In the genomic region with DNA sequence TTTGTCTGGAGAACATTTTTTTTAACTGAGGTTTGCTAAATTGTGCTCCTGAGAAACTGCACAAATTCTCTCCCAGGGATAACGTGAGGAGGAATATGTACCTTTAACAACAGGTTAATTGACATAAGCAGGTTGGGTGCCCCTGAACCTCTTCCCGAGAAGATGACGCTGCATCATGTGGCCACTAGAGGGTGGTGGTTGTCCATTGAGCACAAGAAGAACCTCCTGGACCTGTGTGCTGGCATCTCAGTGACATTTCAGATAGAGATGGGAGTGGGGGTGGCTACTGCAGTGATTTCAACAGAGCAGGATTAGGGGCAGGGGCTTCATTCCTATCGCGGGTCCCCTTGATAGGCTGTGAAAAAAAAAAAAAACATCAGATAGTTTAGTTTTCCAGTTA, we compare ENCODE assay signal across 11 mouse cellular contexts. TPM values are rescaled to one million over a fixed set of nuclear protein-coding genes. Genes with fewer than 3 reads are reported as not detected.
A peak's percentile ranks its signal among the peaks of the same experiment; 100 is the strongest.
DNase-seq lines count a peak whose midpoint lies in the region; ATAC-seq and TF ChIP-seq lines count a peak whose summit lies in the region.
"Not testable (repeated sequence)": the region's sequence is repeated elsewhere in the genome, so short reads cannot be mapped to it uniquely, and the experiment has no call there.
"Had no signal": no experiment of that assay in that cellular context is flagged by ENCODE, and none has a peak within 500 bp of the region (broad histone marks: within the 10 kb centered on the region; RNA-seq: fewer than 3 reads in every experiment).

No protein-coding gene starts in this region.

- H3K4me2 ChIP-seq in hindbrain, embryonic 14.5 days (replicated peaks): not testable (repeated sequence)

- not testable (repeated sequence) for H3K9me3 ChIP-seq in ES-E14 (ENCODE audit: control insufficient read depth, insufficient read depth, low read depth, low read length); hindbrain, embryonic 14.5 days (ENCODE audit: control insufficient read depth, low read length)

- H3K4me3 ChIP-seq in ES-E14 (ENCODE audit: insufficient read depth in 1 of 2, low read depth in 1 of 2, low read length in 2 of 2, poor library complexity in 1 of 2, severe bottlenecking in 1 of 2); cerebellum, adult 2 months (replicated peaks; ENCODE audit: insufficient read depth, low read depth, low read length); hindbrain, embryonic 14.5 days (replicated peaks; ENCODE audit: low read length): not testable (repeated sequence)

- not testable (repeated sequence) for TF ChIP-seq POLR2A in cerebellum, adult 2 months (IDR thresholded peaks at IDR 0.05; ENCODE audit: borderline replicate concordance, insufficient read depth, low read length)

- H3K36me3 ChIP-seq in ES-E14 (ENCODE audit: control insufficient read depth, insufficient read depth, low read length, poor library complexity, severe bottlenecking); hindbrain, embryonic 14.5 days (replicated peaks; ENCODE audit: control insufficient read depth, insufficient read depth): not testable (repeated sequence)

- not testable (repeated sequence) for H3K9ac ChIP-seq in ES-E14 (ENCODE audit: insufficient read depth, low read depth, low read length, poor library complexity, severe bottlenecking); hindbrain, embryonic 14.5 days

- ATAC-seq in hindbrain, embryonic 14.5 days (ENCODE audit: low FRiP score): not testable (repeated sequence)

- TF ChIP-seq CTCF in cerebellum, adult 2 months (IDR thresholded peaks at IDR 0.05; ENCODE audit: borderline replicate concordance, insufficient read depth, low read depth, low read length): peak; percentile 79

- H3K4me1 ChIP-seq in ES-E14 (ENCODE audit: control insufficient read depth in 2 of 2, insufficient read depth in 2 of 2, low read length in 2 of 2, poor library complexity in 1 of 2); hindbrain, embryonic 14.5 days (replicated peaks; ENCODE audit: control insufficient read depth, insufficient read depth, low read length): not testable (repeated sequence)
- peaks cover 21% of the 10 kb centered on the region for H3K4me1 ChIP-seq in cerebellum, adult 2 months (ENCODE audit: control insufficient read depth, insufficient read depth, low read length)

- WGBS in cerebellum, adult 2 months: 28% methylated on average over 5 of the region's 5 CpGs
- WGBS in hindbrain, embryonic 14.5 days: 30% methylated on average over 5 of the region's 5 CpGs

- peak; percentile 24 for DNase-seq in ES-E14 (ENCODE audit: low read depth, low spot score)
- peak; percentile 79 to 84 for DNase-seq in cerebellum, adult 2 months
- peak; percentile 44 to 62 for DNase-seq in frontal cortex, postnatal 36 days (ENCODE audit: low spot score in 2 of 2)
- peak; percentile 57 for DNase-seq in hindbrain, embryonic 14.5 days (ENCODE audit: low spot score)
- DNase-seq in layer of hippocampus, postnatal 14 days (ENCODE audit: low spot score in 2 of 2): peak; percentile 47 to 63
- DNase-seq in lung, postnatal 10 days: peak; percentile 73
- peak; percentile 68 to 79 for DNase-seq in right cerebral cortex, adult 2 months (ENCODE audit: low spot score in 2 of 2)
- peak; percentile 18 to 60 for DNase-seq in thymus, postnatal 10 days (ENCODE audit: low spot score in 2 of 2)

- H3K27me3 ChIP-seq in cerebellum, adult 2 months (ENCODE audit: control insufficient read depth, insufficient read depth, low read length); hindbrain, embryonic 14.5 days (ENCODE audit: control insufficient read depth, insufficient read depth, low read length): not testable (repeated sequence)

- in situ Hi-C loops in ES-E14 (cut with MboI; ENCODE audit: low sequenced_read_pairs in 2 of 2, unreplicated experiment in 2 of 2): loop anchor here (25.0 kb wide), 1 partner anchor 300 kb away; the partner anchor contains the start of genes Gm6370 (in 2 of the 2) and Gm6408 (in 2 of the 2)

- not testable (repeated sequence) for H3K27ac ChIP-seq in ES-E14 (ENCODE audit: insufficient read depth, low read depth, low read length, poor library complexity, severe bottlenecking); cerebellum, adult 2 months (ENCODE audit: insufficient read depth, low read length); hindbrain, embryonic 14.5 days

TF ChIP-seq in ES-E14, 5 proteins besides CTCF, POLR2A, EP300 and RAD21:
- 0 out of 2 replicates have a peak, but pooled peaks have one; percentile 13 for TF ChIP-seq ZC3H11A (IDR thresholded peaks at IDR 0.05; ENCODE audit: borderline replicate concordance, low read depth, low read length)

RNA-seq across cellular contexts. Expression of gene 1700001J03Rik, which starts 2.3 kb away (rescaled TPM):
- total RNA-seq in ES-E14 (2012; rRNA removed): not detected in 2 replicates
- polyA plus RNA-seq in cerebellum, adult 2 months (2012; rRNA removed): 2.2 and 2.8 TPM in 2 replicates
- 0.68 TPM in 1 of 2 replicates, not detected in the other for polyA plus RNA-seq in hindbrain, embryonic 14.5 days (2014; fragmentation: Nextera tagmentation; extraction: Ambion mirVana)
- total RNA-seq in layer of hippocampus, postnatal 14 days (2021): under 1 TPM; 0.69 to 0.97 TPM
- polyA plus RNA-seq: erythroblast, embryonic 14.5 days; hindbrain, embryonic 15.5 days; stomach, embryonic 16.5 days had no signal

RNA-seq across cellular contexts. Expression of gene Gm6309, which starts 16.9 kb away (rescaled TPM):
- not detected in 2 replicates for total RNA-seq in ES-E14 (2012; rRNA removed)
- not detected in 2 replicates for polyA plus RNA-seq in cerebellum, adult 2 months (2012; rRNA removed)
- not detected in 2 replicates for polyA plus RNA-seq in hindbrain, embryonic 14.5 days (2014; fragmentation: Nextera tagmentation; extraction: Ambion mirVana)
- not detected for total RNA-seq in layer of hippocampus, postnatal 14 days (2021)
- polyA plus RNA-seq: erythroblast, embryonic 14.5 days; hindbrain, embryonic 15.5 days; stomach, embryonic 16.5 days had no signal

RNA-seq across cellular contexts. Expression of gene Gm5565, which starts 27.1 kb away (rescaled TPM):
- not detected in 2 replicates for total RNA-seq in ES-E14 (2012; rRNA removed)
- not detected in 2 replicates for polyA plus RNA-seq in cerebellum, adult 2 months (2012; rRNA removed)
- polyA plus RNA-seq in hindbrain, embryonic 14.5 days (2014; fragmentation: Nextera tagmentation; extraction: Ambion mirVana): not detected in 2 replicates
- not detected for total RNA-seq in layer of hippocampus, postnatal 14 days (2021)
- polyA plus RNA-seq: erythroblast, embryonic 14.5 days; hindbrain, embryonic 15.5 days; stomach, embryonic 16.5 days had no signal

RNA-seq across cellular contexts. Expression of gene Rnf6, which starts 33.9 kb away (rescaled TPM):
- total RNA-seq in ES-E14 (2012; rRNA removed): 18.5 and 25.1 TPM in 2 replicates
- polyA plus RNA-seq in cerebellum, adult 2 months (2012; rRNA removed): 67.0 and 68.4 TPM in 2 replicates
- 22.2 and 22.6 TPM in 2 replicates for polyA plus RNA-seq in hindbrain, embryonic 14.5 days (2014; fragmentation: Nextera tagmentation; extraction: Ambion mirVana)
- 10 to 100 TPM; 52.8 to 52.9 TPM for total RNA-seq in layer of hippocampus, postnatal 14 days (2021)

RNA-seq across cellular contexts. Expression of gene Cdk8, which starts 43.6 kb away (rescaled TPM):
- 61.7 and 63.9 TPM in 2 replicates for total RNA-seq in ES-E14 (2012; rRNA removed)
- 35.3 and 37.5 TPM in 2 replicates for polyA plus RNA-seq in cerebellum, adult 2 months (2012; rRNA removed)
- 25.7 and 31.6 TPM in 2 replicates for polyA plus RNA-seq in hindbrain, embryonic 14.5 days (2014; fragmentation: Nextera tagmentation; extraction: Ambion mirVana)
- 10 to 100 TPM; 42.0 to 47.0 TPM for total RNA-seq in layer of hippocampus, postnatal 14 days (2021)

Comparison
In these comparisons a context has a peak if more than half of its experiments do, and no peak if none do; other contexts are left out.
1. DNase-seq: peak in every context shown above with its lines; median percentile 82 in cerebellum, adult 2 months; 74 in right cerebral cortex, adult 2 months; 73 in lung, postnatal 10 days; 57 in hindbrain, embryonic 14.5 days; 55 in layer of hippocampus, postnatal 14 days; 53 in frontal cortex, postnatal 36 days; 39 in thymus, postnatal 10 days; 24 in ES-E14.